ENCODE assay signal across 14 mouse cellular contexts in the genomic region with DNA sequence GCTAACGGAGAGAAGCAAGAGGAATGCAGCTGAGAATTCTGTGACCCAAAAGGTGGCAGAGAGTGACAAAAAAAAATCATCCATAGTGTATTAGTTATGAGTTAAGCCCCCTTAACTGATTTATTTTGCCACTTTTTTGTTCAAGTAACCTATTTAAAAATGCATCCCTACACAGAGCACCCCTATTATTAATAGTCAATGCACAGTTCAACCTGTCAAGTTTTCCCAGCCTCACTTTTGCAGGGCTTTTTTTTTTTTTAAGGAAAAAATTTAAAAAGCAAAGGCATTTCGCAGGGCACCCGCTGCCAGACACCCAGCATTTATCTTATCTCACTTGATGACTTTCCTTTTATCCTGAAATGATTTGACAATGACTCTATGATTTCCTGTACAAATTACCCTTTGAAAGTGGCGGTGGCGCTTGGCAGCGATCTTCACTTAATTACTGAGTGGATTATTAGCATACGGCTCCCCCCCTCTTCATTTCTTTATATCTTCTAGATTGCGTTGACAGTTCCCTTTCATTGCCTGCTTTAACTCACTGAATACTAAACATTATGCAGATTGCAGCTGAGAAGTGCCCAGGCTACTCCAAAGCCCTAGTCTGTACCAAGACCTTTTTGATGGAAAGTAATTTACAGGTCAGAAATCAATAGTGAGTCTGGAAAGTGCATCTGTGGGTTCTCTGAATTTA.
DNase-seq lines count a peak whose midpoint lies in the region; ATAC-seq lines count a peak whose summit lies in the region.
"Had no signal": no experiment of that assay in that cellular context is flagged by ENCODE, and none has a peak within 500 bp of the region (broad histone marks: within the 10 kb centered on the region; RNA-seq: fewer than 3 reads in every experiment).

No protein-coding gene starts in this region.

- no peak overlapping the region for H3K9ac ChIP-seq in forebrain, embryonic 11.5 days (ENCODE audit: low read length)
- no peak overlapping the region for H3K9ac ChIP-seq in neural tube, embryonic 12.5 days
- H3K9ac ChIP-seq in neural tube, embryonic 15.5 days (replicated peaks) = no peak overlapping the region
- H3K9ac ChIP-seq in hindbrain, embryonic 13.5 days = no peak overlapping the region
- no peak overlapping the region for H3K9ac ChIP-seq in neural tube, embryonic 14.5 days (replicated peaks; ENCODE audit: low read depth, low read length)
- H3K9ac ChIP-seq: heart, embryonic 12.5 days had no signal

- no peak overlapping the region for H3K27ac ChIP-seq in forebrain, embryonic 11.5 days (ENCODE audit: low read depth, low read length)
- no peak overlapping the region for H3K27ac ChIP-seq in forebrain, embryonic 10.5 days
- no peak overlapping the region for H3K27ac ChIP-seq in neural tube, embryonic 12.5 days
- no peak overlapping the region for H3K27ac ChIP-seq in neural tube, embryonic 15.5 days (replicated peaks)
- no peak overlapping the region for H3K27ac ChIP-seq in hindbrain, embryonic 13.5 days
- no peak overlapping the region for H3K27ac ChIP-seq in neural tube, embryonic 14.5 days (ENCODE audit: low read depth, low read length)

- H3K4me1 ChIP-seq in forebrain, embryonic 11.5 days (replicated peaks; ENCODE audit: control insufficient read depth, insufficient read depth, low read length) = peaks cover 3% of the 10 kb centered on the region; the same call in 1 of the 2 replicates
- H3K4me1 ChIP-seq in forebrain, embryonic 10.5 days = peaks cover 15% of the 10 kb centered on the region
- peaks cover 5% of the 10 kb centered on the region; the same call in 1 of the 2 replicates for H3K4me1 ChIP-seq in neural tube, embryonic 12.5 days
- H3K4me1 ChIP-seq in neural tube, embryonic 15.5 days = peaks cover 8% of the 10 kb centered on the region
- H3K4me1 ChIP-seq in hindbrain, embryonic 13.5 days (replicated peaks) = peaks cover 19% of the 10 kb centered on the region
- peaks cover 4% of the 10 kb centered on the region; the same call in 1 of the 2 replicates for H3K4me1 ChIP-seq in neural tube, embryonic 14.5 days (ENCODE audit: control insufficient read depth, insufficient read depth, low read length)

- H3K9me3 ChIP-seq in forebrain, embryonic 11.5 days (ENCODE audit: control insufficient read depth, low read length) = no peaks in the 10 kb centered on the region
- H3K9me3 ChIP-seq in forebrain, embryonic 10.5 days = no peaks in the 10 kb centered on the region
- H3K9me3 ChIP-seq in neural tube, embryonic 12.5 days = no peaks in the 10 kb centered on the region
- no peaks in the 10 kb centered on the region for H3K9me3 ChIP-seq in neural tube, embryonic 15.5 days (replicated peaks)
- no peaks in the 10 kb centered on the region for H3K9me3 ChIP-seq in hindbrain, embryonic 13.5 days
- no peaks in the 10 kb centered on the region for H3K9me3 ChIP-seq in neural tube, embryonic 14.5 days (ENCODE audit: control insufficient read depth, low read length)
- H3K9me3 ChIP-seq: heart, embryonic 12.5 days had no signal

- H3K27me3 ChIP-seq in forebrain, embryonic 11.5 days (ENCODE audit: control insufficient read depth, insufficient read depth, low read length) = no peaks in the 10 kb centered on the region
- H3K27me3 ChIP-seq in forebrain, embryonic 10.5 days (ENCODE audit: poor library complexity, severe bottlenecking) = no peaks in the 10 kb centered on the region
- H3K27me3 ChIP-seq in neural tube, embryonic 12.5 days (replicated peaks) = no peaks in the 10 kb centered on the region
- no peaks in the 10 kb centered on the region for H3K27me3 ChIP-seq in neural tube, embryonic 15.5 days (replicated peaks)
- H3K27me3 ChIP-seq in hindbrain, embryonic 13.5 days = no peaks in the 10 kb centered on the region
- no peaks in the 10 kb centered on the region for H3K27me3 ChIP-seq in neural tube, embryonic 14.5 days (ENCODE audit: control insufficient read depth, insufficient read depth, low read length)
- H3K27me3 ChIP-seq: heart, embryonic 12.5 days had no signal

- no peak for DNase-seq in forebrain, embryonic 11.5 days (ENCODE audit: low spot score)
- no peak for DNase-seq in forebrain, embryonic 10.5 days (ENCODE audit: extremely low spot score, low spot score)
- DNase-seq in layer of hippocampus, adult 11-12 months (ENCODE audit: low spot score) = no peak
- DNase-seq: adrenal gland, adult 8-10 months; cerebellum, adult 11 months; gastrocnemius, postnatal 10 days; kidney, postnatal 14 days had no signal

- no peak overlapping the region for H3K4me3 ChIP-seq in forebrain, embryonic 11.5 days (ENCODE audit: low read depth, low read length)
- no peak overlapping the region for H3K4me3 ChIP-seq in forebrain, embryonic 10.5 days
- H3K4me3 ChIP-seq in neural tube, embryonic 12.5 days = no peak overlapping the region
- H3K4me3 ChIP-seq in neural tube, embryonic 15.5 days (replicated peaks) = no peak overlapping the region
- H3K4me3 ChIP-seq in hindbrain, embryonic 13.5 days = no peak overlapping the region
- no peak overlapping the region for H3K4me3 ChIP-seq in neural tube, embryonic 14.5 days (ENCODE audit: low read depth, low read length)
- H3K4me3 ChIP-seq: heart, embryonic 12.5 days had no signal

- 27% methylated on average over 8 of the region's 8 CpGs for WGBS in forebrain, embryonic 11.5 days
- 59% methylated on average over 8 of the region's 8 CpGs for WGBS in forebrain, embryonic 10.5 days
- WGBS in neural tube, embryonic 12.5 days = 22% methylated on average over 8 of the region's 8 CpGs
- 18% methylated on average over 8 of the region's 8 CpGs for WGBS in neural tube, embryonic 15.5 days
- 18% methylated on average over 8 of the region's 8 CpGs for WGBS in hindbrain, embryonic 13.5 days
- 23% methylated on average over 8 of the region's 8 CpGs for WGBS in neural tube, embryonic 14.5 days

- H3K4me2 ChIP-seq in forebrain, embryonic 11.5 days (ENCODE audit: low read depth, low read length, severe bottlenecking) = no peak overlapping the region
- peak overlapping the region; percentile 20; the same call in 1 of the 2 replicates for H3K4me2 ChIP-seq in neural tube, embryonic 12.5 days (replicated peaks)
- H3K4me2 ChIP-seq in neural tube, embryonic 15.5 days = no peak overlapping the region; the same call in 1 of the 2 replicates
- 0 out of 2 replicates have a peak overlapping the region, but pooled peaks have one; percentile 22 for H3K4me2 ChIP-seq in hindbrain, embryonic 13.5 days
- no peak overlapping the region for H3K4me2 ChIP-seq in neural tube, embryonic 14.5 days (ENCODE audit: low read depth, low read length)
- H3K4me2 ChIP-seq: heart, embryonic 12.5 days had no signal

- peak; percentile 85 for ATAC-seq in forebrain, embryonic 11.5 days (replicated peaks; ENCODE audit: low FRiP score)
- no peak for ATAC-seq in neural tube, embryonic 12.5 days (ENCODE audit: low FRiP score, low read depth)
- no peak for ATAC-seq in neural tube, embryonic 15.5 days (ENCODE audit: low FRiP score)
- ATAC-seq in hindbrain, embryonic 13.5 days (ENCODE audit: low FRiP score) = 0 out of 2 replicates have a peak, but pooled peaks have one; percentile 49
- peak; percentile 38; the same call in 1 of the 2 replicates for ATAC-seq in neural tube, embryonic 14.5 days (ENCODE audit: low read depth)
- ATAC-seq in granulocyte monocyte progenitor cell, adult 5-6 weeks (replicated peaks; ENCODE audit: poor library complexity, severe bottlenecking) = no peak
- ATAC-seq: inflammation-experienced regulatory T-cells, adult 6 months had no signal

- H3K36me3 ChIP-seq in forebrain, embryonic 11.5 days (ENCODE audit: control insufficient read depth, insufficient read depth, low read length) = no peaks in the 10 kb centered on the region
- H3K36me3 ChIP-seq in forebrain, embryonic 10.5 days (replicated peaks) = no peaks in the 10 kb centered on the region
- no peaks in the 10 kb centered on the region for H3K36me3 ChIP-seq in neural tube, embryonic 12.5 days
- H3K36me3 ChIP-seq in neural tube, embryonic 15.5 days = no peaks in the 10 kb centered on the region
- H3K36me3 ChIP-seq in hindbrain, embryonic 13.5 days = no peaks in the 10 kb centered on the region
- no peaks in the 10 kb centered on the region for H3K36me3 ChIP-seq in neural tube, embryonic 14.5 days (ENCODE audit: control insufficient read depth, insufficient read depth, low read length)
- H3K36me3 ChIP-seq: heart, embryonic 12.5 days had no signal

Comparison
In these comparisons a context has a peak if more than half of its experiments do, and no peak if none do; other contexts are left out.
1. ATAC-seq: peak in forebrain, embryonic 11.5 days (single experiment), hindbrain, embryonic 13.5 days (single experiment) and neural tube, embryonic 14.5 days (single experiment); none in neural tube, embryonic 12.5 days (single experiment), neural tube, embryonic 15.5 days (single experiment) and granulocyte monocyte progenitor cell, adult 5-6 weeks (single experiment).
2. H3K4me2 ChIP-seq: peak in neural tube, embryonic 12.5 days (single experiment) and hindbrain, embryonic 13.5 days (single experiment); none in forebrain, embryonic 11.5 days (single experiment), neural tube, embryonic 15.5 days (single experiment) and neural tube, embryonic 14.5 days (single experiment).